Mouse (Mus musculus): ENCODE data around the gene Bcl7c.

The Bcl7c gene

GRCm38 (mm10) chr7:127685304-127686018 lies 23.3 kb downstream of the Bcl7c start:
- DNase-seq (ENCODE audit: extremely low spot score) = no peak

DNA sequence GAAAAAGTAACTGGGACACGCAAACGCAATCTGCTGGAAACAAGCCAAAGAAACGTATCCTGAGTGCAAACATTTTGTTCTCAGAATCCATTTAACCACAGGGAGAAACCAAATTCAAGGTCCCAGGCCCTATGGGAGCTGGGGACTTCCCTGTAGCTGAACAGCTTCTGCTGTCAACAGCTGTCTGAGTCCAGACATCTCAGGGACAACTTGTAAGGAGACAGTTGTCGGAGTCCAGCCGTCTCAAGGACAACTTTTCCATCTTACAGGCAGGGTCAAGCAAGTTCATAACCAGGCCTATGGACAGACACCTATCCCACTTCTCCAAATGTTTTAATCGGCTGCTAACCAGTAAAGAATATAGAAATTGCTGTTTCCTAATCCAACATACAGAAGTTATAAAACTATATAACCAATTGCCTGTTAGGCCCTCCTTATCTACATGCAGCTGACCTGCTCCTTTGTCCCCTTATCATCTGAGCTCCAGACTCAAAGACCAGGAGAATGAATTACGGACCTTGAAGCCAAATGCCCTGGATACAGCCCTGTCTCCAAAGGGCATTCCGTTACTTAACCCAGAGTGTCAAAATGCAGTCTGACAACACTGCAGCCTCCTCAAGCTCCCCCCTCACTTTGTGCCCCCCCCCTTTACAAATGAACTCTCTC lies 26.7 kb downstream of the Bcl7c start:
- DNase-seq (ENCODE audit: extremely low spot score) = no peak

- no peak for DNase-seq (ENCODE audit: extremely low spot score)
Observed at GRCm38 (mm10) chr7:127680541-127680940, 28.2 kb downstream of the Bcl7c start.

DNA sequence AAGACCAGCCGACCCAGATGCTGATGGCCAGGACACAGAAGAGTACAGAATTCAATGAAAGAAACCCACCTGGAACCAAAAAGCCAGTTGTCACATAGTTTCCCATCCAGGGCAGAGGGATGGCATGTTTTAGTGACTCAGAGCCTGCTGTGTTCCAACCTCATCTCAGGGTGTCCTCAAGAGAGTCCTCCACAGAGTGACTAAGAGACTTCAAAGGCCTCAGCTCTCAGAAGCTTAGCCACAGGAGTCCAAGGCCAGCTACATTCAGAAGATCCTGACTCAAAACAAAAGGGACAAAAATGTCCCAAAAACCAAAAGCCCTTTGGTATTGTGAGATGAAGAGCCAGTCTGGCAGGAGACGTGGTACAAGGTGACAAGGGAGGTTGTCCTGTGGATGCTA lies 29.9 kb downstream of the Bcl7c start:
- DNase-seq (ENCODE audit: extremely low spot score) = no peak

DNA sequence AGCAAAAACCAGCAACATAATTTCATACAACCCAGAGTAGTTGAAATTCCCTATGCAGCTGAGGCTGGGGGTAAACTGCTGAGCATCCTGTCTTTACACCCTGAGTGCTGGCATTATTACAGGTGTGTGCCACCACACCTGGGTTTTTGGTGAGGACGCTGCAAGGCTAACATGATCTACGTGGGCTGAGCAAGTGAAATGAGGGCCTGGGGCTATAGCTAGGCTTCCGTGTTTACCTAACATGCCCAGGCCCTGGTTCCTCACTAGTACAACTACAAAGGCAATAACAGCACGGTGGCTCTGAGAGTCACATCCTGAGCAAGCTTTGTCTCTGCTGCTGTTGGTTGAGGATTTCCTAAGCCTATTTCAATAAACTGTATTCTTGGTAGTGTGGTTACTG lies 31.1 kb downstream of the Bcl7c start:
- no peak for DNase-seq (ENCODE audit: extremely low spot score)

DNA sequence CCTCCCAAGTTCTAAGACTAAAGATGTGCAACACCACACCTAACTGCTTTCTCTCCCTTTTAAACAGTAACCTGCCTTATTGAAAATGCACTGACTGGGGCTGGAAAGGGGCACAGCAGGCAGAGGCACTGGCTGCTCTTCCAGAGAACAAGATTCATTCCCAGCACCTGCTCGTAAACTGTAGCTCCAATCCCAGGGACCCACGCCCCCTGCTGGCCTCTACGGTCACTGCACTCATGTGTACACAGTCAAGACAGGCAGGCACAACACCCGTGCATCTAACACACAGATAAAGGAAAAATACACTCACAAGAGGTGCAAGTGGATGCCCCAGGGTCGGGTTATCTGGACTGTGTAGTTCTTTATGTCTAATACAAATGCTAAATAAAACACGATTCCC lies 31.7 kb downstream of the Bcl7c start:
- peak; percentile 43 for DNase-seq (ENCODE audit: extremely low spot score)

DNA sequence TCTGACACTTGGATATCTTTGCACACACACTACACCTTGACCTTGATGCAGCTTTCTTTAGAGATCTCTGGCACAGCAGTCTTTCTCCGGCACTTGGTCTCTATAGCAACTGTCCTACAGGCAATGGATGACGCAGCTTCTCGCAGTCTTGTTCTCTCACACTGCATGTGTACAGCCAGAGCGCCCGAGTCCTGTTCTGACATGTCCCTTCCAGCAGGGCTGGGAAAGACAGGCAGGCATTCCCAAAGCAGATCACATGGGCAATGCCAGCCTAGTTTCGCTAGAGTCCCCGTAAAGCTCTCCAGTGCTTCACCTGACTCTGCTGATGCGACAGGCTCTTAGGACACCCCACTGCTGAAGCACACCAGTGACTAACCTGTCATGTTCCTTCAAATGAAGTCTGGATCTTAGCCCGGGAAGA lies 33.3 kb downstream of the Bcl7c start:
- DNase-seq (ENCODE audit: extremely low spot score) = no peak

DNA sequence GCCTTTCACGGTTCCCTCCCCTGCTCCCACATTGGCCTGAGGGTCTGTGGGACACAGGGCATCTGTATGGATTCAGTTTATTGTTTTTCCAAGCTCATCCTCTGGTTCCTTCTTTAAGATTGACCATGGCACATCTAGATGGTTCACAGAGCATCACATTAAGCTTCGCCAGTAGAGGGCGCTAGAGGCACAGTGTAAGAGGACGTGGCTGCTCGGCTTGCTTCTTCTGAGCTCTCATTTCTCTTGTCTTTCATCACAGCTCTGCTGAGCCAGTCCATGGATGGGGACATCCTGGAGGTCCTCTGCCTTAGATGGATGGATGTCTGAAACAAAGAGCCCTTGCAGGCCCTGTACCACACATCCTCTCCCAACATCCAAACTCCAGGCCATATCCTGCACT lies 33.8 kb downstream of the Bcl7c start:
- peak; percentile 81 for DNase-seq (ENCODE audit: extremely low spot score)

- no peak for DNase-seq (ENCODE audit: extremely low spot score)
Observed at GRCm38 (mm10) chr7:127672776-127673175, 36.0 kb downstream of the Bcl7c start.

GRCm38 (mm10) chr7:127671880-127672774 lies 36.6 kb downstream of the Bcl7c start:
- DNase-seq (ENCODE audit: extremely low spot score) = no peak

- no peak for DNase-seq (ENCODE audit: extremely low spot score)
Observed at GRCm38 (mm10) chr7:127667171-127667570, 41.6 kb downstream of the Bcl7c start.

DNA sequence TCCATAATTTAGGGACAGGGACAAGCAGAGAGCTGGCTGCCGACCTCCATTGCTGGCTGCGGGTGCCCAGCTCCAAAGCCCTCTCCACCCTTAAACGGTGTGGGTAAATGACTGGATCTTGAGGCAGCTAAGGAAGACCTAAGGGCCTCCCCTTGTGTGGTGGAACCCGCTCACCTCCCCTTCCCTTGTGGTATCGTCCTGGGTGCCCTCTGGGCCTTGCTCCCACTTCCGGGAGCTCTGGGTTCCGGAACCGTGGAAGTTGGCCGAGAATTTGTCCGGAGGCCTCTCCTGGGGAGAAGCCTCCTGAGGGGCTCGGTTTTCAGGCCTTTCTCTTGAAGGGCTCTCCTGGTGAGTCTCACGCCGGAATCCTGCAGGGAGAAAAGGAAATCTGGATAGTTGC lies 42.1 kb downstream of the Bcl7c start:
- no peak for DNase-seq (ENCODE audit: extremely low spot score)

GRCm38 (mm10) chr7:127666066-127666654 lies 42.6 kb downstream of the Bcl7c start:
- DNase-seq (ENCODE audit: extremely low spot score) = no peak

GRCm38 (mm10) chr7:127662926-127663325 lies 45.8 kb downstream of the Bcl7c start:
- no peak for DNase-seq (ENCODE audit: extremely low spot score)

GRCm38 (mm10) chr7:127661833-127662232 lies 46.9 kb downstream of the Bcl7c start:
- DNase-seq (ENCODE audit: extremely low spot score) = no peak

DNA sequence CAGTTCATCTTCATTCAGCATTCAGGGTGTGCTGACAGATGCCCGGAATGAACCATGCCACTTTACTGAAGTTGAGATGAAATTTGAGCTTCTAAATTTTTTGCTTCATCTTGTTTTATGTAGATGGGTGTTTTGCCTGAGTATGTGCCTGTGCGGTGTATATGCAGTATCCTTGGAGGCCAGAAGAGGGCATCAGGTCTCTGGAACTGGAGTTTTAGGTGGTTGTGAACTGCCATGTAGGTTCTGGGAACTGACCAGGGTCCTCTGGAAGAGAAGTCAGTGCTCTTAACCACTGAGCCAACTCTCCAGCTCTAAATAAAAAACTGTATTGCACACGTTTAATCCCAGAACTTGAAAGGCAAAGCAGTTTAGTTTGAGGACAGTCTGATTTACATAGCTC lies 47.9 kb downstream of the Bcl7c start:
- no peak for DNase-seq (ENCODE audit: extremely low spot score)

GRCm38 (mm10) chr7:127656946-127657345 lies 51.8 kb downstream of the Bcl7c start:
- peak; percentile 79 for DNase-seq (ENCODE audit: extremely low spot score)

GRCm38 (mm10) chr7:127654318-127654717 lies 54.4 kb downstream of the Bcl7c start:
- no peak for DNase-seq (ENCODE audit: extremely low spot score)

DNA sequence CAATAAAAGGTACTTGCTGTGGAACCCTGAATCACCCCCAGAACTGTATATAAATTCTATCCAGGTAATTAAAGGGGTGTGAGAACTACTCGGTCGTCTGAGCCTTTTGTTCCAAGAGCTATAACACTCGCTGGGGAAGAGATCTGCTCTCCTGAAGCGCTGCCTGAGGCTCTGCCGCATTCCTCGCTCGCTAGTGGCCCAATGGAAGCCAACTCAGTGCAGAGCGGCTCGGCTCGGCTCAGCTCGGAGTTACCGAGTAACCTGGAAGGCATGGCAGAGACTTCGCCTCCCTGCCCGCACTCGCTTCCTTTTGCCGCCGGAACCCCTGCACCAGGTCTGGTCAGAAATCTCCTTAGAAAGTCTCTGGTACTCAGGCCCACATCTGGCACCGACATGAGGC lies 56.7 kb downstream of the Bcl7c start:
- DNase-seq (ENCODE audit: extremely low spot score) = peak; percentile 36

GRCm38 (mm10) chr7:127651624-127652023 lies 57.1 kb downstream of the Bcl7c start:
- DNase-seq (ENCODE audit: extremely low spot score) = no peak

GRCm38 (mm10) chr7:127649206-127649605 lies 59.5 kb downstream of the Bcl7c start:
- no peak for DNase-seq (ENCODE audit: extremely low spot score)

All from embryo, embryonic 9.5 days (tissue).